Mouse (Mus musculus) stomach, adult 2 months (tissue): ENCODE results near the gene Gm5136. TPM values are rescaled to one million over a fixed set of nuclear protein-coding genes. Genes with fewer than 3 reads are reported as not detected.

ENCODE experiments used
- polyA plus RNA-seq: library from polyadenylated mRNA; depleted of rRNA; stranded (reverse); fragments of >200 nt; gene quantifications from 2 replicates; pipeline ENCODE4 v1.2.3, GENCODE M21; 2012; rRNA removed

Gene Gm5136
- polyA plus RNA-seq: not detected in 2 replicates

DNA sequence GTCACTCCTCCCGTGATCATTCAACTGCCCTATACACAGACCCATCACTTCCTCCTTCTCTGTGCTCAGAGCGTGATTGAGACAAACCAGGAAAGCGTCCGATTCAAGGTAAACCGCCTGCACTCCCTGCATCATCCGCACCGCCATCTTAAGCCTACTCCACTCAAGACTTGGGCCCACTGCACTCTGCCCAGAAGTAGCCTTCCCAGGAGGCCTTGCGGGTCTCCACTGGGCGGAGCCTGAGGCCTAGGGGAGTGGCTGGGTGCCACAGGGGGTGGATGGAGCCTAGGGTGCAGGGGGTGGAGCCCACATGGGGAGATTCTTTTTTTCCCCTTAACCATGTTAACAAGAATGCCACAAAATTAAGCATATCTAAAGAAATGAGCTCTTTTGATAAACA is at the start of gene Gm5136:
TSS of gene Gm5136 (minus strand) at position 215 of the 400 bp plus-strand sequence.

